Mouse (Mus musculus): Measurements from ENCODE around the gene Myh3. TPM values are rescaled to one million over a fixed set of nuclear protein-coding genes. Genes with fewer than 3 reads are reported as not detected.

The Myh3 gene
- polyA plus RNA-seq, 1 experiment = 0.92 TPM

GRCm38 (mm10) chr11:67103256-67103655 lies 25.2 kb downstream of the Myh3 start:
- DNase-seq (ENCODE audit: extremely low spot score in 1 of 2, low spot score in 1 of 2) = no peak

- no peak for DNase-seq (ENCODE audit: extremely low spot score in 1 of 2, low spot score in 1 of 2)
Measured at GRCm38 (mm10) chr11:67104242-67104641, 26.1 kb downstream of the Myh3 start.

GRCm38 (mm10) chr11:67104714-67105113 lies 26.6 kb downstream of the Myh3 start:
- no peak for DNase-seq (ENCODE audit: extremely low spot score in 1 of 2, low spot score in 1 of 2)

GRCm38 (mm10) chr11:67105689-67106088 lies 27.6 kb downstream of the Myh3 start:
- DNase-seq (ENCODE audit: extremely low spot score in 1 of 2, low spot score in 1 of 2) = no peak

GRCm38 (mm10) chr11:67106973-67107372 lies 28.9 kb downstream of the Myh3 start:
- no peak for DNase-seq (ENCODE audit: extremely low spot score in 1 of 2, low spot score in 1 of 2)

GRCm38 (mm10) chr11:67110168-67110948 lies 32.3 kb downstream of the Myh3 start:
- peak; percentile 56 to 96 for DNase-seq (ENCODE audit: extremely low spot score in 1 of 2, low spot score in 1 of 2)

- DNase-seq (ENCODE audit: extremely low spot score in 1 of 2, low spot score in 1 of 2) = peak; percentile 44 to 87
Measured at GRCm38 (mm10) chr11:67112019-67112850, 34.1 kb downstream of the Myh3 start.

GRCm38 (mm10) chr11:67112851-67113202 lies 34.7 kb downstream of the Myh3 start:
- DNase-seq (ENCODE audit: extremely low spot score in 1 of 2, low spot score in 1 of 2) = peak in 1 of 2 experiments; percentile 92

- no peak for DNase-seq (ENCODE audit: extremely low spot score in 1 of 2, low spot score in 1 of 2)
Measured at GRCm38 (mm10) chr11:67113381-67113780, 35.3 kb downstream of the Myh3 start.

GRCm38 (mm10) chr11:67114261-67114660 lies 36.2 kb downstream of the Myh3 start:
- no peak for DNase-seq (ENCODE audit: extremely low spot score in 1 of 2, low spot score in 1 of 2)

GRCm38 (mm10) chr11:67114901-67115300 lies 36.8 kb downstream of the Myh3 start:
- DNase-seq (ENCODE audit: extremely low spot score in 1 of 2, low spot score in 1 of 2) = no peak

GRCm38 (mm10) chr11:67116725-67117124 lies 38.6 kb downstream of the Myh3 start:
- DNase-seq (ENCODE audit: extremely low spot score in 1 of 2, low spot score in 1 of 2) = no peak

- no peak for DNase-seq (ENCODE audit: extremely low spot score in 1 of 2, low spot score in 1 of 2)
Measured at GRCm38 (mm10) chr11:67119539-67120070, 41.5 kb downstream of the Myh3 start.

GRCm38 (mm10) chr11:67120697-67121294 lies 42.7 kb downstream of the Myh3 start:
- DNase-seq (ENCODE audit: extremely low spot score in 1 of 2, low spot score in 1 of 2) = no peak

GRCm38 (mm10) chr11:67124943-67125342 lies 46.8 kb downstream of the Myh3 start:
- peak in 1 of 2 experiments; percentile 20 for DNase-seq (ENCODE audit: extremely low spot score in 1 of 2, low spot score in 1 of 2)

- peak; percentile 79 to 84 for DNase-seq (ENCODE audit: extremely low spot score in 1 of 2, low spot score in 1 of 2)
Measured at GRCm38 (mm10) chr11:67125361-67125760, 47.3 kb downstream of the Myh3 start.

- no peak for DNase-seq (ENCODE audit: extremely low spot score in 1 of 2, low spot score in 1 of 2)
Measured at GRCm38 (mm10) chr11:67133526-67133925, 55.4 kb downstream of the Myh3 start.

- no peak for DNase-seq (ENCODE audit: extremely low spot score in 1 of 2, low spot score in 1 of 2)
Measured at GRCm38 (mm10) chr11:67134654-67135053, 56.6 kb downstream of the Myh3 start.

- no peak for DNase-seq (ENCODE audit: extremely low spot score in 1 of 2, low spot score in 1 of 2)
Measured at GRCm38 (mm10) chr11:67135532-67135931, 57.4 kb downstream of the Myh3 start.

- DNase-seq (ENCODE audit: extremely low spot score in 1 of 2, low spot score in 1 of 2) = no peak
Measured at GRCm38 (mm10) chr11:67139556-67139955, 61.5 kb downstream of the Myh3 start.

- no peak for DNase-seq (ENCODE audit: extremely low spot score in 1 of 2, low spot score in 1 of 2)
Measured at GRCm38 (mm10) chr11:67140175-67140574, 62.1 kb downstream of the Myh3 start.
